Mouse (Mus musculus) liver, adult 10 weeks (tissue): ENCODE data around the gene Bclaf1. TPM values are rescaled to one million over a fixed set of nuclear protein-coding genes. Genes with fewer than 3 reads are reported as not detected.

Experiments used
- polyA plus RNA-seq: library from polyadenylated mRNA; stranded (reverse); fragments of 350-450 nt; fragmentation: Illumina TruSeq; extraction: RNeasy Lipid Tissue Mini Kit (QIAGEN cat#74804); gene quantifications from one replicate; pipeline ENCODE4 v1.2.3, GENCODE M21; 2014; ENCODE audit warnings: low read depth, low replicate concordance

The Bclaf1 gene
- 69.1 TPM for polyA plus RNA-seq

DNA sequence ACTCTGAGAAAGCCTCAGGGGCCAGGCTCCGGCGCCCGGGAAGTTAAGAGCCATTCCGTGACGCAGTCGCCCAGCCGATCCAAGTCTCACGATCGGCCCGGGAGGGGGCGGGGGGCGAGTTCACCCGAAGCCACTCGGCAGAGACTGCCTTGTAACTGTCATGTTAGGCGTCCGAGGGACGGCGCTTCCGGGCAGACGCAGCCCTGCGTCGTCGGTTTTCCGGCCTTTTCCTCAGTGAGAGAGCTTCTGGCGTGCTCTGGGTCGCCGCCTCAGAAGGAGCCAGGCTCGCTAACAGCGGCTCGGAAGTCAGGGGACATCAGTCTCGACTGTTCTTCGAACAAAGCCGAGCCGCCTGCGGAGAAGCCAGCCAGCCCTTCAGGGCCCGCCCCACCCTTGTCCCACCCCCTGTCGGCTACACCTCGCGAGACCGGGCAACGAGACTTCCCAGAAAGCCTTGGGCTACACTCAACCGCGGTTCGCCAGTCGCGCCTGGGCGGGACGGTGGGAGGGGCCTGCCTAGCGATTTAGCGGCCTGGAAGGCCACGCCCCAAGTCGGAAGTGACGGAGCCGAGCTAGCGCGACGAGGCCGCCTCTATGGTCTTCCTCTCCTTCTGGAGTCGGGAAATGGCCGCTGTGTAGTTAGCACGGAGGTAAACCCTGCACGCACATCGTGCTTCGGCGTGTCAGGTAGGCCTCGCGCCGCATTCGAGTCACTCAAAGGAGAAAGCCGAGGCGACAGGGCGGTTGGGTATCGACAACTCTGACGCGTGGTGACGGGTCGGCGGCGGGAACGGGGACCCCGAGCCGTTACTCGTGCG lies at the start of gene Bclaf1:
Gene Bclaf1 (plus strand): TSS at position 552 of the 818 bp plus-strand sequence.

DNA sequence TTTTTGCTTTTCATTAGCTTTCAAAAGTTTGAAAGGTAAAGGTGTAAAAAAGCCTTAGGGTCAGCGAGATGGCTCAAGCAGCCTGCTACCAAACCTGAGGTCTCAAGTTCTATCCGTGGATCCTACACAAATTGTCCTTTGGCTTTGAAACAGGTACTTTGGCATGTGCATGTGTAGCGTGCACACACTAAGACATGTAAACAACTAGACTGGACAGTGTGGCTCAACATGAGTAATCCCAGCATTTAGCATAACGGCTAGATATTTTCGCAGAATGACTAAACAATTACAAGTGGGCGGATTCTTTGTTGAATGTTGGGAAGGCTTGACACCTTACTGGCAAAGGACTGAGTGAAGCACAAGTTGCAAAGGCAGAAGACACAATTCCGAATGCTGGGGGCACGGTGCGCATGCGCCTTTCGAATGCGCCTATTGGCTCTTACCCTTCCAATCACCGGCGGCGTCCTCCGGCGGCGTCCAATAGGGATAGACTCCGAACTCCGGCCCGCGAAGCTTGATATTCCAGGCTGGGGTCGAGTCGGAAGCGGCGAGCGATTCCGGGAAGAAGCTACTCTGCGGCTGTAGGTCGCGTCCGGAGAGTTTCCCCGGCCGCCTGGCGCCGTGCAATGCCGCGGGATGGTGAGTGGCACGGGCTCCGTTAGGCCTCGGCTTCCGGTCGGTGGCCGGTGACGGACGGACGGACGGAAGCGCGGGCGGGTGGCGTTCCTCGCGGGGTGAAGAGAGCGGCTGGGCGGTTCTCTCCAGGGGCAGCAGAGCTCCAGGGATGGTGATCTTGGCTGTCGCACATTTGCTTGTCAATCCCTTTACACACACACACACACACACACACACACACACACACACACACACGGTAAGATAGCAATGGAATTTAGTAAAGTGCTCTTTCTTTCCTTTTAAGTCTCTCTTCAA lies 35.3 kb downstream of the Bclaf1 start, which contains the start of gene Mtfr2:
Gene Mtfr2 (plus strand): TSS at position 486 of the 930 bp plus-strand sequence.

Other genes with a start within 250 kb of the Bclaf1 start
- 18.1 TPM for gene Map7, start 164.0 kb upstream of the Bclaf1 start, polyA plus RNA-seq
- not detected for gene Mtfr2, start 35.3 kb downstream of the Bclaf1 start, polyA plus RNA-seq